Mouse (Mus musculus): ENCODE measurements around the gene Parvb. TPM values are rescaled to one million over a fixed set of nuclear protein-coding genes. Genes with fewer than 3 reads are reported as not detected.

Gene Parvb
- polyA plus RNA-seq, 1 experiment, result 103 TPM

GRCm38 (mm10) chr15:84324870-84325553 lies 93.2 kb downstream of the Parvb start:
- Histone ChIP-seq H3ac (ENCODE audit: control insufficient read depth, insufficient read length, low read depth) (no peak overlapping the region), H3K27me3 (ENCODE audit: control insufficient read depth, insufficient read depth, insufficient read length) (peaks cover 27% of the 10 kb centered on the region), H3K4me3 (ENCODE audit: insufficient read depth, poor library complexity, severe bottlenecking) (no peak overlapping the region), H3K36me3 (ENCODE audit: control insufficient read depth, insufficient read depth) (no peaks in the 10 kb centered on the region), H3K79me2 (ENCODE audit: control insufficient read depth, insufficient read depth) (no peaks in the 10 kb centered on the region), H3K79me3 (ENCODE audit: low read depth) (no peaks in the 10 kb centered on the region)
- TF ChIP-seq CTCF (IDR thresholded peaks at IDR 0.05; ENCODE audit: control insufficient read depth, insufficient read depth, insufficient read length), result no peak
- TF ChIP-seq FOSL1 (IDR thresholded peaks at IDR 0.05; ENCODE audit: insufficient read depth, low read length, poor library complexity, severe bottlenecking), result no peak
- no peak for TF ChIP-seq MAX (IDR thresholded peaks at IDR 0.05)
- TF ChIP-seq MYOG (IDR thresholded peaks at IDR 0.05; ENCODE audit: control insufficient read depth, extremely low read depth, insufficient read length), result no peak
- no peak for TF ChIP-seq MYOD1 (IDR thresholded peaks at IDR 0.05; ENCODE audit: control insufficient read depth, insufficient read length, low read depth)
- TF ChIP-seq USF1 (IDR thresholded peaks at IDR 0.05; ENCODE audit: low read depth), result no peak
- no peak for TF ChIP-seq CEBPB (IDR thresholded peaks at IDR 0.05; ENCODE audit: low read depth)

GRCm38 (mm10) chr15:84325736-84326135 lies 93.9 kb downstream of the Parvb start:
- no peaks in the 10 kb centered on the region for H3K36me3 ChIP-seq (ENCODE audit: control insufficient read depth, insufficient read depth)
- no peaks in the 10 kb centered on the region for H3K79me3 ChIP-seq (ENCODE audit: low read depth)

GRCm38 (mm10) chr15:84328870-84329269 lies 97.0 kb downstream of the Parvb start:
- Histone ChIP-seq H3ac (ENCODE audit: control insufficient read depth, insufficient read length, low read depth) (no peak overlapping the region), H3K79me3 (ENCODE audit: low read depth) (no peaks in the 10 kb centered on the region), H3K36me3 (ENCODE audit: control insufficient read depth, insufficient read depth) (no peaks in the 10 kb centered on the region), H3K79me2 (ENCODE audit: control insufficient read depth, insufficient read depth) (no peaks in the 10 kb centered on the region), H3K4me3 (ENCODE audit: insufficient read depth, poor library complexity, severe bottlenecking) (no peak overlapping the region), H3K27me3 (ENCODE audit: control insufficient read depth, insufficient read depth, insufficient read length) (peaks cover 20% of the 10 kb centered on the region)
- TF ChIP-seq MYOD1 (IDR thresholded peaks at IDR 0.05; ENCODE audit: control insufficient read depth, insufficient read length, low read depth) (no peak), MYOG (IDR thresholded peaks at IDR 0.05; ENCODE audit: control insufficient read depth, extremely low read depth, insufficient read length) (no peak), USF1 (IDR thresholded peaks at IDR 0.05; ENCODE audit: low read depth) (no peak), CTCF (IDR thresholded peaks at IDR 0.05; ENCODE audit: control insufficient read depth, insufficient read depth, insufficient read length) (no peak), CEBPB (IDR thresholded peaks at IDR 0.05; ENCODE audit: low read depth) (no peak), FOSL1 (IDR thresholded peaks at IDR 0.05; ENCODE audit: insufficient read depth, low read length, poor library complexity, severe bottlenecking) (no peak), MAX (IDR thresholded peaks at IDR 0.05) (no peak)

More at GRCm38 (mm10) chr15:84325736-84326135, 93.9 kb downstream of the Parvb start:
- TF ChIP-seq FOSL1 (IDR thresholded peaks at IDR 0.05; ENCODE audit: insufficient read depth, low read length, poor library complexity, severe bottlenecking) (no peak), MYOD1 (IDR thresholded peaks at IDR 0.05; ENCODE audit: control insufficient read depth, insufficient read length, low read depth) (no peak), CEBPB (IDR thresholded peaks at IDR 0.05; ENCODE audit: low read depth) (no peak), CTCF (IDR thresholded peaks at IDR 0.05; ENCODE audit: control insufficient read depth, insufficient read depth, insufficient read length) (no peak), MYOG (IDR thresholded peaks at IDR 0.05; ENCODE audit: control insufficient read depth, extremely low read depth, insufficient read length) (no peak), MAX (IDR thresholded peaks at IDR 0.05) (no peak), USF1 (IDR thresholded peaks at IDR 0.05; ENCODE audit: low read depth) (no peak)
- H3K4me3 ChIP-seq (ENCODE audit: insufficient read depth, poor library complexity, severe bottlenecking), result no peak overlapping the region
- peaks cover 20% of the 10 kb centered on the region for H3K27me3 ChIP-seq (ENCODE audit: control insufficient read depth, insufficient read depth, insufficient read length)
- no peaks in the 10 kb centered on the region for H3K79me2 ChIP-seq (ENCODE audit: control insufficient read depth, insufficient read depth)
- H3ac ChIP-seq (ENCODE audit: control insufficient read depth, insufficient read length, low read depth), result no peak overlapping the region

GRCm38 (mm10) chr15:84329940-84330339 lies 98.1 kb downstream of the Parvb start:
- Histone ChIP-seq H3K4me3 (ENCODE audit: insufficient read depth, poor library complexity, severe bottlenecking) (no peak overlapping the region), H3K27me3 (ENCODE audit: control insufficient read depth, insufficient read depth, insufficient read length) (peaks cover 20% of the 10 kb centered on the region), H3ac (ENCODE audit: control insufficient read depth, insufficient read length, low read depth) (no peak overlapping the region), H3K36me3 (ENCODE audit: control insufficient read depth, insufficient read depth) (no peaks in the 10 kb centered on the region), H3K79me3 (ENCODE audit: low read depth) (no peaks in the 10 kb centered on the region), H3K79me2 (ENCODE audit: control insufficient read depth, insufficient read depth) (no peaks in the 10 kb centered on the region)
- no peak for TF ChIP-seq CEBPB (IDR thresholded peaks at IDR 0.05; ENCODE audit: low read depth)
- no peak for TF ChIP-seq CTCF (IDR thresholded peaks at IDR 0.05; ENCODE audit: control insufficient read depth, insufficient read depth, insufficient read length)
- TF ChIP-seq MYOD1 (IDR thresholded peaks at IDR 0.05; ENCODE audit: control insufficient read depth, insufficient read length, low read depth), result no peak
- TF ChIP-seq MYOG (IDR thresholded peaks at IDR 0.05; ENCODE audit: control insufficient read depth, extremely low read depth, insufficient read length), result no peak
- no peak for TF ChIP-seq FOSL1 (IDR thresholded peaks at IDR 0.05; ENCODE audit: insufficient read depth, low read length, poor library complexity, severe bottlenecking)
- no peak for TF ChIP-seq MAX (IDR thresholded peaks at IDR 0.05)
- TF ChIP-seq USF1 (IDR thresholded peaks at IDR 0.05; ENCODE audit: low read depth), result no peak

- Histone ChIP-seq H3K4me3 (ENCODE audit: insufficient read depth, poor library complexity, severe bottlenecking) (no peak overlapping the region), H3K79me2 (ENCODE audit: control insufficient read depth, insufficient read depth) (no peaks in the 10 kb centered on the region), H3ac (ENCODE audit: control insufficient read depth, insufficient read length, low read depth) (no peak overlapping the region), H3K36me3 (ENCODE audit: control insufficient read depth, insufficient read depth) (no peaks in the 10 kb centered on the region), H3K79me3 (ENCODE audit: low read depth) (no peaks in the 10 kb centered on the region), H3K27me3 (ENCODE audit: control insufficient read depth, insufficient read depth, insufficient read length) (peaks cover 20% of the 10 kb centered on the region)
- TF ChIP-seq MYOD1 (IDR thresholded peaks at IDR 0.05; ENCODE audit: control insufficient read depth, insufficient read length, low read depth) (no peak), CEBPB (IDR thresholded peaks at IDR 0.05; ENCODE audit: low read depth) (no peak)
Measured at GRCm38 (mm10) chr15:84331066-84331612, 99.3 kb downstream of the Parvb start.

Data from C2C12 (cell line).